Mouse (Mus musculus) ES-Bruce4 (cell line): Measurements from ENCODE around the gene Crtam. TPM values are rescaled to one million over a fixed set of nuclear protein-coding genes. Genes with fewer than 3 reads are reported as not detected.

Experiments used
- H3K27ac ChIP-seq: 2 replicates; pipeline ENCODE4 v1.5.1; 2012; ENCODE audit warnings: low read length, inconsistent platforms; ENCODE audit not compliant: insufficient read depth
- H3K27me3 ChIP-seq: 2 replicates; pipeline ENCODE4 v1.6.1; 2012; ENCODE audit warnings: mild to moderate bottlenecking, low read length, inconsistent platforms; ENCODE audit not compliant: control insufficient read depth, poor library complexity, insufficient read depth, severe bottlenecking
- H3K36me3 ChIP-seq: 2 replicates; pipeline ENCODE4 v1.6.1; 2012; ENCODE audit warnings: inconsistent platforms, mild to moderate bottlenecking, low read length, moderate library complexity; ENCODE audit not compliant: control insufficient read depth, poor library complexity, insufficient read depth, severe bottlenecking
- H3K4me1 ChIP-seq: one replicate; pipeline ENCODE4 v1.8.1; 2011; ENCODE audit warnings: low read length; ENCODE audit not compliant: control insufficient read depth, insufficient read depth
- H3K4me3 ChIP-seq: 2 replicates; pipeline ENCODE4 v1.5.1; 2011; ENCODE audit warnings: low read depth, mild to moderate bottlenecking, low read length
- H3K9ac ChIP-seq: 2 replicates; pipeline ENCODE4 v1.6.1; 2012; ENCODE audit warnings: low read depth, mild to moderate bottlenecking, inconsistent platforms; ENCODE audit not compliant: poor library complexity, severe bottlenecking
- H3K9me3 ChIP-seq: replicated peaks from 2 replicates; pipeline ENCODE4 v1.6.1; 2012; ENCODE audit warnings: mild to moderate bottlenecking, low read length, inconsistent platforms; ENCODE audit not compliant: control insufficient read depth, poor library complexity, insufficient read depth, severe bottlenecking
- CTCF ChIP-seq: IDR thresholded peaks from one replicate; pipeline ENCODE4 v1.8.1; 2011; ENCODE audit warnings: low read depth, low read length
- EP300 ChIP-seq: IDR thresholded peaks from 2 replicates; pipeline ENCODE4 v1.6.1; 2011; ENCODE audit warnings: low read depth, low read length; ENCODE audit not compliant: insufficient read depth
- POLR2A ChIP-seq: IDR thresholded peaks from one replicate; pipeline ENCODE4 v1.8.1; 2011; ENCODE audit warnings: low read length; ENCODE audit not compliant: insufficient read depth
- polyA plus RNA-seq: library from polyadenylated mRNA; stranded (reverse); fragments of >200 nt; gene quantifications from 2 replicates; pipeline ENCODE4 v1.2.4, GENCODE M21; 2011; ENCODE audit warnings: low read depth; ENCODE audit not compliant: missing spikeins, insufficient read depth, insufficient read length

Crtam gene
- polyA plus RNA-seq, 1 experiment: not detected

- Histone ChIP-seq H3K27me3 (no peaks in the 10 kb centered on the region), H3K4me1 (no peaks in the 10 kb centered on the region), H3K4me3 (no peak overlapping the region), H3K36me3 (no peaks in the 10 kb centered on the region), H3K9me3 (no peaks in the 10 kb centered on the region), H3K27ac (no peak overlapping the region), H3K9ac (no peak overlapping the region)
- TF ChIP-seq EP300 (no peak), POLR2A (no peak), CTCF (no peak)
Observed at GRCm38 (mm10) chr9:41038150-41038664, 33.8 kb upstream of the Crtam start.

GRCm38 (mm10) chr9:41031590-41032489, 27.4 kb upstream of the Crtam start:
- H3K9ac ChIP-seq: no peak overlapping the region
- TF ChIP-seq EP300: no peak
- no peak for TF ChIP-seq CTCF
- no peak for TF ChIP-seq POLR2A
- no peak overlapping the region for H3K4me3 ChIP-seq
- H3K27ac ChIP-seq: no peak overlapping the region
- no peaks in the 10 kb centered on the region for H3K9me3 ChIP-seq
- H3K4me1 ChIP-seq: no peaks in the 10 kb centered on the region
- H3K36me3 ChIP-seq: no peaks in the 10 kb centered on the region
- no peaks in the 10 kb centered on the region for H3K27me3 ChIP-seq

GRCm38 (mm10) chr9:41029827-41030226, 25.4 kb upstream of the Crtam start:
- TF ChIP-seq CTCF: no peak
- TF ChIP-seq POLR2A: no peak
- no peak for TF ChIP-seq EP300
- Histone ChIP-seq H3K9me3 (no peaks in the 10 kb centered on the region), H3K4me1 (no peaks in the 10 kb centered on the region), H3K36me3 (no peaks in the 10 kb centered on the region), H3K27me3 (no peaks in the 10 kb centered on the region), H3K4me3 (no peak overlapping the region), H3K9ac (no peak overlapping the region), H3K27ac (no peak overlapping the region)

GRCm38 (mm10) chr9:41028470-41028869, 24.0 kb upstream of the Crtam start:
- Histone ChIP-seq H3K27me3 (no peaks in the 10 kb centered on the region), H3K9ac (no peak overlapping the region), H3K9me3 (no peaks in the 10 kb centered on the region), H3K27ac (no peak overlapping the region), H3K4me1 (no peaks in the 10 kb centered on the region), H3K36me3 (no peaks in the 10 kb centered on the region), H3K4me3 (no peak overlapping the region)
- TF ChIP-seq POLR2A (no peak), EP300 (no peak), CTCF (peak; percentile 54)

- Histone ChIP-seq H3K27me3 (no peaks in the 10 kb centered on the region), H3K9me3 (no peaks in the 10 kb centered on the region), H3K4me1 (no peaks in the 10 kb centered on the region), H3K36me3 (no peaks in the 10 kb centered on the region), H3K27ac (no peak overlapping the region), H3K9ac (no peak overlapping the region), H3K4me3 (no peak overlapping the region)
- TF ChIP-seq POLR2A: no peak
- TF ChIP-seq EP300: no peak
- no peak for TF ChIP-seq CTCF
Observed at GRCm38 (mm10) chr9:41021690-41022089, 17.3 kb upstream of the Crtam start.

GRCm38 (mm10) chr9:41020486-41020885, 16.1 kb upstream of the Crtam start:
- Histone ChIP-seq H3K4me1 (no peaks in the 10 kb centered on the region), H3K27me3 (no peaks in the 10 kb centered on the region), H3K4me3 (no peak overlapping the region), H3K36me3 (no peaks in the 10 kb centered on the region), H3K9ac (no peak overlapping the region), H3K27ac (no peak overlapping the region), H3K9me3 (no peaks in the 10 kb centered on the region)
- no peak for TF ChIP-seq EP300
- TF ChIP-seq CTCF: no peak
- TF ChIP-seq POLR2A: no peak
